Mouse (Mus musculus): ENCODE data around the gene Rab6a.

- no peak for TF ChIP-seq CTCF (IDR thresholded peaks at IDR 0.05; ENCODE audit: low read depth, low read length)
- no peak for TF ChIP-seq POLR2A (IDR thresholded peaks at IDR 0.05; ENCODE audit: extremely low read depth, insufficient read depth, low read length)
Measured at GRCm38 (mm10) chr7:100593349-100593748, 13.9 kb upstream of the Rab6a start.

All from liver, adult 2 months (tissue).